Mouse (Mus musculus): ENCODE measurements around the gene Ccdc8. TPM values are rescaled to one million over a fixed set of nuclear protein-coding genes. Genes with fewer than 3 reads are reported as not detected.

Gene Ccdc8
- polyA plus RNA-seq, 1 experiment from 2014 or later: 11.5 TPM

DNA sequence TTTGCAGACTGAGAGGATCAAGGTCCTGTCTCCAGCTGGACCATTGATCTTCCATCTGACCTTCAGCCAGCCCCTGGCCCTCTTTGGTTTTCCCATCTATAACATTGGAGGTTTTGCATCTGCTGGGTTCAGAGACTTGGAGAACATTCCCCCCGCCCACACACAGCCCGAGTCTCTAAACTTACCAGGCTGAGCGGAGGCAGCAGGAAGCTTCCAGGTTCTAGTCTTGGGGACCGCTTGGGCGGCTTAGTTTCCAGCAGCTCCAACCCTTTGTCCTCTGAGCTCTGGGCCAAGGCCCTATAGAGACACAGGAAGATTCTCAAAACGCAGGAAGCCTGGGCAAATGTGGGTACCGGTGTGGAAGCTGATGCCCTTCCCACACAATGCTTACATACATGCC, 46.9 kb downstream of the Ccdc8 start:
- H3K4me1 ChIP-seq: peaks cover 11% of the 10 kb centered on the region; the same call in 1 of the 2 replicates
- H3K4me3 ChIP-seq (replicated peaks): no peak overlapping the region
- WGBS: 94% methylated on average over 7 of the region's 7 CpGs

DNA sequence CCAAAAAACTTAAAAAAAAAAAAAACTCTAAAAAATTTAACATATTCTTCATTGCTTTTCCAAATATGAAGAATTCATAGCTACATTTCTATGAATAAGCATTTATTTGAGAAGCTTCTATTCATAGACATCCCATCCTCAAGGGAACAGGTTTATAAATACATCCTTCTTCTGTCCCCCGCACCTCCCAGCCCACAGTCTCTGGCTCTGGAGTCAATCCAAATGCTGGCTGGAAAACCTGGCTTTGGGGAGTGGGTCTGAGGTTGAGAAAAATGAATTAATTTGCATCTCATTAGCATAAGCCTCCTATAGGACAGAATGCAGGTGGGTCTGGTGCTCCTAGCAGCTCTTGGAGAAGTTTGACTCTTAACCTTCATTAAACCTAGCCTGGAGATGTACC, 53.2 kb downstream of the Ccdc8 start:
- ATAC-seq (ENCODE audit: low FRiP score): no peak
- no peaks in the 10 kb centered on the region; the same call in 1 of the 2 replicates for H3K4me1 ChIP-seq
- no peak overlapping the region for H3K9ac ChIP-seq
- no peaks in the 10 kb centered on the region for H3K9me3 ChIP-seq
- H3K27me3 ChIP-seq: no peaks in the 10 kb centered on the region
- WGBS: 74% methylated on average over 1 of the region's 1 CpGs
- peaks cover 30% of the 10 kb centered on the region for H3K36me3 ChIP-seq (replicated peaks)
- H3K27ac ChIP-seq: no peak overlapping the region
- H3K4me3 ChIP-seq (replicated peaks): no peak overlapping the region
- no peak overlapping the region for H3K4me2 ChIP-seq

More for the DNA sequence above, 46.9 kb downstream of the Ccdc8 start:
- H3K36me3 ChIP-seq (replicated peaks): peaks cover 33% of the 10 kb centered on the region
- H3K9me3 ChIP-seq: no peaks in the 10 kb centered on the region
- no peak overlapping the region for H3K27ac ChIP-seq
- no peak overlapping the region for H3K9ac ChIP-seq
- no peak for ATAC-seq (ENCODE audit: low FRiP score)
- no peaks in the 10 kb centered on the region for H3K27me3 ChIP-seq
- no peak overlapping the region for H3K4me2 ChIP-seq

Other genes with a start within 250 kb of the Ccdc8 start
- gene Slc1a5, start 211.4 kb upstream of the Ccdc8 start, polyA plus RNA-seq (2016; fragmentation: Nextera tagmentation; extraction: Ambion mirVana): 30.6 and 32.0 TPM in 2 replicates
- 176 and 180 TPM in 2 replicates for gene Strn4, start 176.8 kb upstream of the Ccdc8 start, polyA plus RNA-seq (2016; fragmentation: Nextera tagmentation; extraction: Ambion mirVana)
- gene Fkrp, start 176.0 kb upstream of the Ccdc8 start, polyA plus RNA-seq (2016; fragmentation: Nextera tagmentation; extraction: Ambion mirVana): 30.5 and 31.4 TPM in 2 replicates
- gene Prkd2, start 149.8 kb upstream of the Ccdc8 start, polyA plus RNA-seq (2016; fragmentation: Nextera tagmentation; extraction: Ambion mirVana): 10.0 and 10.9 TPM in 2 replicates
- 2.6 and 3.2 TPM in 2 replicates for gene Dact3, start 117.4 kb upstream of the Ccdc8 start, polyA plus RNA-seq (2016; fragmentation: Nextera tagmentation; extraction: Ambion mirVana)
- 14.7 and 16.4 TPM in 2 replicates for gene Gng8, start 100.9 kb upstream of the Ccdc8 start, polyA plus RNA-seq (2016; fragmentation: Nextera tagmentation; extraction: Ambion mirVana)
- gene Ptgir, start 86.2 kb upstream of the Ccdc8 start, polyA plus RNA-seq (2016; fragmentation: Nextera tagmentation; extraction: Ambion mirVana): 0.24 and 0.51 TPM in 2 replicates
- gene Calm3, start 68.6 kb upstream of the Ccdc8 start, polyA plus RNA-seq (2016; fragmentation: Nextera tagmentation; extraction: Ambion mirVana): 227 and 234 TPM in 2 replicates
- 52.6 and 53.3 TPM in 2 replicates for gene Pnmal2, start 48.0 kb upstream of the Ccdc8 start, polyA plus RNA-seq (2016; fragmentation: Nextera tagmentation; extraction: Ambion mirVana)
- gene Pnmal1, start 33.0 kb upstream of the Ccdc8 start, polyA plus RNA-seq (2016; fragmentation: Nextera tagmentation; extraction: Ambion mirVana): 32.3 and 37.0 TPM in 2 replicates
- 1.6 and 1.7 TPM in 2 replicates for gene Gm42372, start 9.6 kb upstream of the Ccdc8 start, polyA plus RNA-seq (2016; fragmentation: Nextera tagmentation; extraction: Ambion mirVana)
- 107 and 112 TPM in 2 replicates for gene Ppp5c, start 35.2 kb downstream of the Ccdc8 start, polyA plus RNA-seq (2016; fragmentation: Nextera tagmentation; extraction: Ambion mirVana)
- gene Hif3a, start 69.7 kb downstream of the Ccdc8 start, polyA plus RNA-seq (2016; fragmentation: Nextera tagmentation; extraction: Ambion mirVana): 8.7 and 9.9 TPM in 2 replicates
- 0.26 and 0.27 TPM in 2 replicates for gene Psg16, start 81.3 kb downstream of the Ccdc8 start, polyA plus RNA-seq (2016; fragmentation: Nextera tagmentation; extraction: Ambion mirVana)
- gene Ceacam3, start 157.6 kb downstream of the Ccdc8 start, polyA plus RNA-seq (2016; fragmentation: Nextera tagmentation; extraction: Ambion mirVana): not detected in 2 replicates
- not detected in 2 replicates for gene Psg29, start 210.8 kb downstream of the Ccdc8 start, polyA plus RNA-seq (2016; fragmentation: Nextera tagmentation; extraction: Ambion mirVana)

Data from forebrain, embryonic 12.5 days (tissue).